Mouse (Mus musculus) ES-E14 (cell line): ENCODE measurements at regions not wholly inside any gene's neighbourhood (a gene's known extent, or its start where the extent isn't known, plus 50 kb on each side); places are given as distances from the start of the nearest gene placed in this dataset.
A peak's percentile ranks its signal among the peaks of the same experiment; 100 is the strongest.
"Not testable (repeated sequence)": the region's sequence is repeated elsewhere in the genome, so short reads cannot be mapped to it uniquely, and the experiment has no call there.

Source experiments
- DNase-seq: peaks from one replicate; pipeline ENCODE4 v3.0.0-alpha.2; 2013; ENCODE audit warnings: low read depth, low spot score
- H3K27ac ChIP-seq: 2 replicates; pipeline ENCODE4 v1.5.1; 2012; ENCODE audit warnings: low read depth, mild to moderate bottlenecking, low read length, moderate library complexity, mixed read lengths; ENCODE audit not compliant: poor library complexity, insufficient read depth, severe bottlenecking
- H3K36me3 ChIP-seq: 2 replicates; pipeline ENCODE4 v1.6.1; 2012; ENCODE audit warnings: mild to moderate bottlenecking, low read length, moderate library complexity, mixed read lengths; ENCODE audit not compliant: control insufficient read depth, poor library complexity, insufficient read depth, severe bottlenecking
- H3K4me1 ChIP-seq, 2 experiments: fragments of 150-350 bp in 1 of 2; sonication (generic) in 1 of 2; 2 replicates each; pipeline ENCODE4 v1.6.1; 2012; ENCODE audit warnings: low read length in 2 of 2, mild to moderate bottlenecking in 1 of 2, mixed read lengths in 1 of 2; ENCODE audit not compliant: control insufficient read depth in 2 of 2, insufficient read depth in 2 of 2, poor library complexity in 1 of 2
- H3K4me3 ChIP-seq, 2 experiments: fragments of 150-350 bp in 1 of 2; sonication (generic) in 1 of 2; 2 replicates each; pipeline ENCODE4 v1.5.1; 2012; ENCODE audit warnings: low read length in 2 of 2, low read depth in 1 of 2, mild to moderate bottlenecking in 1 of 2, mixed read lengths in 1 of 2; ENCODE audit not compliant: insufficient read depth in 1 of 2, poor library complexity in 1 of 2, severe bottlenecking in 1 of 2
- H3K9ac ChIP-seq: 2 replicates; pipeline ENCODE4 v1.6.1; 2012; ENCODE audit warnings: low read depth, mild to moderate bottlenecking, low read length, mixed read lengths; ENCODE audit not compliant: poor library complexity, insufficient read depth, severe bottlenecking
- H3K9me3 ChIP-seq: fragments of 150-350 bp; sonication (generic); 2 replicates; pipeline ENCODE4 v1.6.1; 2012; ENCODE audit warnings: low read depth, mild to moderate bottlenecking, low read length; ENCODE audit not compliant: control insufficient read depth, insufficient read depth
- CHD2 ChIP-seq: IDR thresholded peaks from 2 replicates; pipeline ENCODE4 v1.6.1; 2014; ENCODE audit warnings: mild to moderate bottlenecking, low read depth, low read length, inconsistent platforms
- HCFC1 ChIP-seq: IDR thresholded peaks from 2 replicates; pipeline ENCODE4 v1.6.1; 2012; ENCODE audit warnings: low read length, inconsistent platforms, borderline replicate concordance; ENCODE audit not compliant: insufficient read depth
- MAFK ChIP-seq: IDR thresholded peaks from 2 replicates; pipeline ENCODE4 v1.6.1; 2014; ENCODE audit warnings: mild to moderate bottlenecking, low read depth, low read length, inconsistent platforms; ENCODE audit not compliant: insufficient read depth
- ZC3H11A ChIP-seq: IDR thresholded peaks from 2 replicates; pipeline ENCODE4 v1.6.1; 2012; ENCODE audit warnings: low read depth, mild to moderate bottlenecking, inconsistent platforms, low read length, borderline replicate concordance
- ZNF384 ChIP-seq: IDR thresholded peaks from 2 replicates; pipeline ENCODE4 v1.6.1; 2012; ENCODE audit warnings: low read depth, low read length, inconsistent platforms
- in situ Hi-C, 2 experiments: fragments of 600-800 bp; cut with MboI; formaldehyde crosslinking; loops; one replicate each; pipeline ENCODE4 v1.15.1; 2025; ENCODE audit warnings: low sequenced_read_pairs in 2 of 2, inconsistent platforms in 1 of 2; ENCODE audit not compliant: unreplicated experiment in 2 of 2

DNA sequence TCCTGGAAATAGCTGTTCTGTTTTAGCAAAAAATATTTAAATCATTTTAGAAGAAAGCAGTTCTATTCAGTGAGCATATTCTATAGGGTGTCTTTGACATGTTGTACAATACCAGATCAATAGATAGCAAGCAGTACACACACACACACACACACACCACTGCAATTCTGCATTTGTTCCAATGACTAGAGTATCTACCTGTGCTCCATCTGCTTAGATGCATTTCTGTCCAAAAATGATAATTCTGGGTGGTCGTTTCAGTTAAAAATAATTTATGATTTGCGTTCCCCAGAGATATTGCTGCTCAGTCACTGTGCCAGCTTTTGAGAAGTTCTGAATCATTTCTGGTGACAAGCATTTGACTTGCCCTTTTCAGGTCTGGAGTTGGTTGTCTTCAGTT, 573.5 kb upstream of the Kcnd2 start:
- H3K9me3 ChIP-seq = no peaks in the 10 kb centered on the region
- H3K36me3 ChIP-seq = no peaks in the 10 kb centered on the region
- H3K4me3 ChIP-seq = no peak overlapping the region
- no peak for TF ChIP-seq MAFK
- no peak for TF ChIP-seq HCFC1
- no peak for TF ChIP-seq CHD2
- no peak for TF ChIP-seq ZC3H11A
- TF ChIP-seq ZNF384 = no peak
- no peaks in the 10 kb centered on the region for H3K4me1 ChIP-seq
- DNase-seq = no peak
- no peak overlapping the region for H3K9ac ChIP-seq
- H3K27ac ChIP-seq = no peak overlapping the region
- in situ Hi-C loops = no loop called here

DNA sequence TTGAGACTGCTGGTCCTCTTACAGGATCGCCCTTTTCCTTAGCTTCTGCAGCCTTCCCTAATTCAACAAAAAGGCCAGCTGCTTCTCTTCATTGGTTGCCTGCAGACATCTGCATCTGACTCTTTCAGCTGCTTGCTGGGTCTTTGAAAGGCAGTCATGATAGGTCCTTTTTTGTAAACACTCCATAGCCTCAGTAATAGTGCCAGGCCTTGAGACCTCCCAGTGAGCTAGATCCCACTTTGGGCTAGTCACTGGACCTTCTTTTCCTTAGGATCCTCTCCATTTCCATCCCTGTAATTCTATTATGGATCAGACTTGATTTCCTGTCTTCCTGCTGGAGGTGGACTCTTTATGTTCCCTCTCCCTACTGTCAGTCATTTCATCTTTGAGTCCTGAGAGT, 558.3 kb upstream of the Kcnd2 start:
- TF ChIP-seq CHD2 = no peak
- no peak for TF ChIP-seq ZNF384
- no peak for TF ChIP-seq ZC3H11A
- TF ChIP-seq MAFK = no peak
- no peak for TF ChIP-seq HCFC1
- Histone ChIP-seq H3K4me3 (no peak overlapping the region), H3K27ac (no peak overlapping the region), H3K36me3 (no peaks in the 10 kb centered on the region), H3K9ac (no peak overlapping the region), H3K4me1 (no peaks in the 10 kb centered on the region), H3K9me3 (peaks cover 3% of the 10 kb centered on the region; the same call in 1 of the 2 replicates)
- DNase-seq = no peak
- in situ Hi-C loops = no loop called here

DNA sequence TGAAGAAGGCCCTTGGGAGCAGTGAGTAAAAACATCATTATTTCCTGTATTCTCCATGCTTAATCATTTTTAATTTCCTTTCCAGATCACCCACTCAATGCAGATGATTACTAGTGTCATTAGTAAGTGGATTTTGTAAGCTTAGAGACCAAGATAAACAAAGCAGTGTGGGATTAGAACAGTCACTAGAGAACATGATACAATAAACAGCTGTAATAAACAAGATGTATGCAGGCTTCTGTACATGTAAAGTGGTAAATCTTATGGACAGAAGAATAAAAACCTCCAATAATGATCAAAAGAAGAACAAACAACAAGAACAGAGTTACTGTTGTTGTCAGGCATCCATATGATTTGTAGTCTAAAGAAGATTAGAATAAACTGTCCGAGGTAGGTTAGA, 542.1 kb upstream of the Kcnd2 start:
- no peak overlapping the region for H3K27ac ChIP-seq
- H3K36me3 ChIP-seq = no peaks in the 10 kb centered on the region
- no peaks in the 10 kb centered on the region for H3K9me3 ChIP-seq
- H3K9ac ChIP-seq = no peak overlapping the region
- H3K4me3 ChIP-seq = no peak overlapping the region
- TF ChIP-seq HCFC1 (no peak), ZC3H11A (no peak), MAFK (no peak), ZNF384 (no peak), CHD2 (no peak)
- in situ Hi-C loops = no loop called here
- no peak for DNase-seq
- no peaks in the 10 kb centered on the region for H3K4me1 ChIP-seq

DNA sequence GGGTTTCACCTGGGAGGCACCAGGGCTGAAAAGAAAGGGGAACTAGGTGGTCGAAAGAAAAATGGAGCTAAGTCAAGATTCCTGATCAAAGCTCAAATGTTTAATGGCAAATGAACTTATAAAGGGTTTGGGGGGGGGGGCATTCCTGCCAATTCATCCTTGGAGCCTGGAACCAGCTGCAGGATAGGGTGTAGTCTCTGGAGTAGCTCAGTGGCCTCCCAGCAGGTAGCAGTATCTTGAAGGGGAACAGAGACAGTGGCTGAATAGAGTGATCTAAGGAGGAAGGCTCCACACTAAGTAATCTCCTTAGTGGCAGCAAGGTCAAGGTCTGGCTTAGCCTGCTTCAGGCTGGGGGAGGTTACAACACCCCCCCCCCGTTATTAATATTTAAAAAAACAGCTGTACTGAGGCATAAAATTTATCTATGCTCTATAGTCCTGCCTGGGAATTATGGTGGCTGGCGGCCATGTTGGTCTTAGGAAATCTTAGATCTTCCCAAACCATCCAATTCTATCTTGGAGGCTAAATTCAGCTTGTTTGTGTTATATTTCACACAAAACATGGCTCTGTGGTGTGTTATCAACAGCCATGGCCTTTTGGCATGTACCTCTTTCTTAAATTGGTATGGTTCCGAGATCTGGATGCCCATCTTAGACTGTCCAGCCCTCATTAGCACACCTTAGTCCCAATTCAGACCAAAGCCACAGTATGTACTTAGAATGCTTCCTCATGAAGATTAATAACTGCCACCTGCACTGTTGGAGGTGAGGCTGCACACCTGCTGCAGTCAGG, 528.7 kb upstream of the Kcnd2 start:
- H3K9ac ChIP-seq, H3K9me3 ChIP-seq, in situ Hi-C loops, H3K36me3 ChIP-seq: not testable (repeated sequence)
- H3K4me3 ChIP-seq = peak overlapping the region in 1 of 2 experiments; percentile 18; a peak in 1 of 4 replicates
- DNase-seq = peak; percentile 37
- peaks cover 0 to 16% of the 10 kb centered on the region in 2 experiments; a peak in 2 of 4 replicates for H3K4me1 ChIP-seq
- H3K27ac ChIP-seq = peak overlapping the region; percentile 93

DNA sequence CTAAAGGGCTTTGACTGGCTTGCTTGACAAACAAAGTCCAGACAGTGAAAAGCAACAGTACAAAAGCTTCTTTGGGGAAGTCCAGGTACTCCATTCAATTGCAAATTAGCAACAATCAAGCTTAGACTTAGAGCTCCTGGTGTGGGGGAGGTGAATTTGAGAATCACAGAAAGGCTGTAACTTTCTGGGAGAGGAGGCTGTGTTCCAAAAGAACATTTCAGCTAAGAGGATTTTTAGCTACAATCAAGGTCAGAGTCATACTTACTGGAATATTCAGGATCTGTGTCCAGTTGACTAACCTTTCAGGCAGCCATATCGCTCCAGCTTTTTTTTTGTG, 528.1 kb upstream of the Kcnd2 start:
- H3K9me3 ChIP-seq, in situ Hi-C loops, H3K36me3 ChIP-seq, H3K9ac ChIP-seq: not testable (repeated sequence)
- Histone ChIP-seq H3K4me1 (peaks cover 0 to 16% of the 10 kb centered on the region in 2 experiments; a peak in 2 of 4 replicates), H3K27ac (peak overlapping the region; percentile 93), H3K4me3 (peak overlapping the region in 1 of 2 experiments; percentile 11; a peak in 1 of 4 replicates)
- peak; percentile 37 for DNase-seq
